ENCODE assay signal across 13 mouse cellular contexts in the genomic region with DNA sequence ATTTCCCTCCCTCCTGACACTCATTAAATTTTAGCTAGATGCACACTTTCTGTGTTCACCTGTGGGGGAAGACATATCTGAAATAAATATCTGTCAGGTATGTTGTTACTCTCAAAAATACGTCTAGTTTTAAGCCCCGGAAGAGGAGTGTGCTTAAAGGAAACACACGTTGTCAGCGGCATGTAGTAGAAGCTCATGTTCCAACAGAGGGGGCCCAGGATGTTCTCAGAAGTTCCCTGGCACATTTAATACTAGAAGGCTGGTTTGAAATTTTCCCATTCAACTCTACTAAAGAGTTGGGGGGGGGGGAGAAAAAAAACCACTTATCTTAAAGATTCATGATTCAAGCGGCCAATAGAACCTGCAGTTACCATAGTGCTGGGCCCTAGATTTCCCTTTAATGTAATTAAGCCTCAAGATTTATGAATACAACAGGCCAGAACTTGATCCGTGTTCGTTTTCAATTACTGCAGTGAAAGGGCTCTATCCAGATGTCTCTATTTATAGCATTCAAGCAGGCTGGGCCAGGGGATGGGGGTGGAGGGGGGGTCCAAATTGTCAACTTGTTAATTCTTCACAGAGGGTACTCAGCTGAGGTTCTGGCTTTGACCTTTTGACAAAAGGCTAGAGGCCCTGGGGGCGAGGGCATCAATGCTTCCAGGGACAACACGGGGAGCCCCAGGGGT. TPM values are rescaled to one million over a fixed set of nuclear protein-coding genes. Genes with fewer than 3 reads are reported as not detected.
DNase-seq lines count a peak whose midpoint lies in the region; ATAC-seq lines count a peak whose summit lies in the region.
"Had no signal": no experiment of that assay in that cellular context is flagged by ENCODE, and none has a peak within 500 bp of the region (broad histone marks: within the 10 kb centered on the region; RNA-seq: fewer than 3 reads in every experiment).

No protein-coding gene starts in this region.

- peaks cover 20% of the 10 kb centered on the region for H3K4me1 ChIP-seq in forebrain, embryonic 15.5 days
- peaks cover 36% of the 10 kb centered on the region for H3K4me1 ChIP-seq in midbrain, embryonic 12.5 days

- H3K9ac ChIP-seq in forebrain, embryonic 15.5 days (replicated peaks): no peak overlapping the region
- no peak overlapping the region for H3K9ac ChIP-seq in midbrain, embryonic 12.5 days (replicated peaks)
- H3K9ac ChIP-seq: lung, embryonic 14.5 days had no signal

- H3K4me3 ChIP-seq in forebrain, embryonic 15.5 days: no peak overlapping the region
- H3K4me3 ChIP-seq in midbrain, embryonic 12.5 days: no peak overlapping the region

- H3K27ac ChIP-seq in forebrain, embryonic 15.5 days (replicated peaks): peak overlapping the region; percentile 27; the same call in 1 of the 2 replicates
- peak overlapping the region; percentile 58 for H3K27ac ChIP-seq in midbrain, embryonic 12.5 days (replicated peaks)

- no peak overlapping the region for H3K4me2 ChIP-seq in forebrain, embryonic 15.5 days (replicated peaks)
- H3K4me2 ChIP-seq in midbrain, embryonic 12.5 days (replicated peaks): peak overlapping the region; percentile 4
- H3K4me2 ChIP-seq: lung, embryonic 14.5 days had no signal

- H3K36me3 ChIP-seq in forebrain, embryonic 15.5 days: no peaks in the 10 kb centered on the region
- H3K36me3 ChIP-seq in midbrain, embryonic 12.5 days: no peaks in the 10 kb centered on the region

- no peaks in the 10 kb centered on the region for H3K27me3 ChIP-seq in forebrain, embryonic 15.5 days
- H3K27me3 ChIP-seq in midbrain, embryonic 12.5 days: peaks cover 30% of the 10 kb centered on the region

- 6% methylated on average over 9 of the region's 9 CpGs for WGBS in forebrain, embryonic 15.5 days
- WGBS in midbrain, embryonic 12.5 days: 6% methylated on average over 9 of the region's 9 CpGs

- peak; percentile 80 for DNase-seq in MN1 (ENCODE audit: low spot score)
- DNase-seq in embryo, embryonic 10.5 days (ENCODE audit: low spot score): peak; percentile 90
- no peak for DNase-seq in adrenal gland, postnatal 4 days (ENCODE audit: low spot score in 2 of 2)
- no peak for DNase-seq in cerebellum, postnatal 36 days
- DNase-seq in gastrocnemius, postnatal 10 days: no peak
- no peak for DNase-seq in cerebellum, adult 8-10 months
- DNase-seq: cerebellum, postnatal 14 days; kidney, postnatal 25 days; lung, embryonic 14.5 days; right cerebral cortex, postnatal 25 days had no signal

- ATAC-seq in forebrain, embryonic 15.5 days (replicated peaks): peak; percentile 69
- ATAC-seq in midbrain, embryonic 12.5 days (ENCODE audit: low FRiP score, low read depth): peak; percentile 82

- no peaks in the 10 kb centered on the region for H3K9me3 ChIP-seq in forebrain, embryonic 15.5 days
- no peaks in the 10 kb centered on the region for H3K9me3 ChIP-seq in midbrain, embryonic 12.5 days

RNA-seq across cellular contexts. Expression of a gene that starts 43.6 kb away (rescaled TPM):
- polyA plus RNA-seq in forebrain, embryonic 15.5 days (2015; fragmentation: Nextera tagmentation; extraction: Ambion mirVana): 0.45 and 0.47 TPM in 2 replicates
- polyA plus RNA-seq in midbrain, embryonic 12.5 days (2016; fragmentation: Nextera tagmentation; extraction: Ambion mirVana): 0.22 and 0.56 TPM in 2 replicates
- under 1 TPM in 1 of 2 experiments, not detected in 1; 0.31 TPM for total RNA-seq in adrenal gland, postnatal 4 days (2021)
- total RNA-seq in gastrocnemius, postnatal 10 days (2021): under 1 TPM; 0.35 to 0.61 TPM
- total RNA-seq: left cerebral cortex, postnatal 10 days had no signal
- polyA plus RNA-seq: lung, embryonic 14.5 days had no signal

Comparison
In these comparisons a context has a peak if more than half of its experiments do, and no peak if none do; other contexts are left out.
1. DNase-seq: peak in MN1 (single experiment) and embryo, embryonic 10.5 days (single experiment); none in adrenal gland, postnatal 4 days (0 of 2), cerebellum, postnatal 36 days (0 of 2), gastrocnemius, postnatal 10 days (single experiment) and cerebellum, adult 8-10 months (single experiment).